Comparison of ENCODE assay signal across 7 mouse cellular contexts in the genomic region with DNA sequence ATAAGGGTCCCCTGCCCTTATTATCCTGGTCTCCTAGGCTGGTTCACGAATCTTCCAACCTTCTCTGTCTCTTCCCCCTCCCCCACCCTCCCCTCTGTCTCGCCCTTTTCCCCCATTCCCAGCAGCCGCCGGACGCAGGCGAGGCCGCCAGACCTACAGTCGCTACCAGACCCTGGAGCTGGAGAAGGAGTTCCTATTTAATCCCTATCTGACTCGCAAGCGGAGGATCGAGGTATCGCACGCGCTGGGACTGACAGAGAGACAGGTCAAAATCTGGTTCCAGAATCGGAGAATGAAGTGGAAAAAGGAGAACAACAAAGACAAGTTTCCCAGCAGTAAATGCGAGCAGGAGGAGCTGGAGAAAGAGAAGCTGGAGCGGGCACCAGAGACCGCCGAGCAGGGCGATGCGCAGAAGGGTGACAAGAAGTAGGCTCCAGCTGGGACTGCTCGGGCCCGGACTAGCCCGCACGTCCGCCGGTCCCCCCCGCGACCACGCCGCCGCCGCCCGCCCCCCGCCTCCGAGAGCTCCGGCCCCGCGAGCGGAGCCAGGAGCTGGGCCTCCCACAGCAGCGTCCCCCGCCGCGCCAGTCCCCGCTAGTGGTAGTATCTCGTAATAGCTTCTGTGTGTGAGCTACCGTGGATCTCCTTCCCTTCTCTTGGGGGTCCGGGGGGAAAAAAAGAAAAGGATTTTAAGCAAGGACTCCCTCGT. TPM values are rescaled to one million over a fixed set of nuclear protein-coding genes. Genes with fewer than 3 reads are reported as not detected.
DNase-seq lines count a peak whose midpoint lies in the region; ATAC-seq lines count a peak whose summit lies in the region.

No protein-coding gene starts in this region.

- peaks cover 96% of the 10 kb centered on the region for H3K27me3 ChIP-seq in forebrain, embryonic 15.5 days
- H3K27me3 ChIP-seq in midbrain, embryonic 14.5 days (ENCODE audit: control insufficient read depth, insufficient read depth, low read length), result peaks cover 99% of the 10 kb centered on the region

- no peak overlapping the region for H3K9ac ChIP-seq in forebrain, embryonic 15.5 days (replicated peaks)
- no peak overlapping the region for H3K9ac ChIP-seq in midbrain, embryonic 14.5 days (replicated peaks; ENCODE audit: low read length)

- H3K4me2 ChIP-seq in forebrain, embryonic 15.5 days (replicated peaks), result peak overlapping the region; percentile 41
- H3K4me2 ChIP-seq in midbrain, embryonic 14.5 days (ENCODE audit: low read length), result peak overlapping the region; percentile 40

- H3K36me3 ChIP-seq in forebrain, embryonic 15.5 days, result no peaks in the 10 kb centered on the region
- no peaks in the 10 kb centered on the region for H3K36me3 ChIP-seq in midbrain, embryonic 14.5 days (ENCODE audit: control insufficient read depth, insufficient read depth, low read length)

- H3K4me1 ChIP-seq in forebrain, embryonic 15.5 days, result peaks cover 13% of the 10 kb centered on the region
- H3K4me1 ChIP-seq in midbrain, embryonic 14.5 days (ENCODE audit: control insufficient read depth, insufficient read depth, low read length), result 0 out of 2 replicates have a peak, but pooled peaks cover 2% of the 10 kb centered on the region

- no peak for ATAC-seq in forebrain, embryonic 15.5 days (replicated peaks)
- ATAC-seq in midbrain, embryonic 14.5 days (ENCODE audit: low FRiP score, low TSS enrichment), result no peak
- ATAC-seq in monocyte, adult 5-6 weeks (replicated peaks; ENCODE audit: insufficient number of reproducible peaks, low FRiP score, low TSS enrichment, poor library complexity, severe bottlenecking), result no peak

- H3K9me3 ChIP-seq in forebrain, embryonic 15.5 days, result no peaks in the 10 kb centered on the region
- no peaks in the 10 kb centered on the region for H3K9me3 ChIP-seq in midbrain, embryonic 14.5 days (ENCODE audit: control insufficient read depth, low read length)

- peak overlapping the region; percentile 24 for H3K4me3 ChIP-seq in forebrain, embryonic 15.5 days
- H3K4me3 ChIP-seq in midbrain, embryonic 14.5 days (replicated peaks; ENCODE audit: low read depth, low read length), result peak overlapping the region; percentile 12; the same call in 1 of the 2 replicates

- DNase-seq in A20 (ENCODE audit: low read depth, low spot score), result peak; percentile 78
- DNase-seq in CD4-positive helper T cell, adult 2 months (ENCODE audit: low read depth, low spot score), result peak; percentile 53
- DNase-seq in kidney, postnatal 10 days, result peak; percentile 85
- DNase-seq in midbrain, embryonic 14.5 days, result peak; percentile 68
- no peak for DNase-seq in embryo, embryonic 9.5 days (ENCODE audit: extremely low spot score)

- under 1% methylated on average over 48 of the region's 49 CpGs for WGBS in forebrain, embryonic 15.5 days
- WGBS in midbrain, embryonic 14.5 days, result under 1% methylated on average over 49 of the region's 49 CpGs

- no peak overlapping the region for H3K27ac ChIP-seq in forebrain, embryonic 15.5 days (replicated peaks)
- no peak overlapping the region for H3K27ac ChIP-seq in midbrain, embryonic 14.5 days (replicated peaks; ENCODE audit: low read depth, low read length)

RNA-seq across cellular contexts. Expression of a gene that starts 2.2 kb away (rescaled TPM):
- not detected in 2 replicates for polyA plus RNA-seq in forebrain, embryonic 15.5 days (2015; fragmentation: Nextera tagmentation; extraction: Ambion mirVana)
- polyA plus RNA-seq in midbrain, embryonic 14.5 days (2014; fragmentation: Nextera tagmentation; extraction: Ambion mirVana), result not detected in 2 replicates
- total RNA-seq in monocyte, adult 5-6 weeks (2017), result not detected in 3 replicates

RNA-seq across cellular contexts. Expression of a gene that starts 2.5 kb away (rescaled TPM):
- not detected in 2 replicates for polyA plus RNA-seq in forebrain, embryonic 15.5 days (2015; fragmentation: Nextera tagmentation; extraction: Ambion mirVana)
- not detected in 2 replicates for polyA plus RNA-seq in midbrain, embryonic 14.5 days (2014; fragmentation: Nextera tagmentation; extraction: Ambion mirVana)
- not detected in 3 replicates for total RNA-seq in monocyte, adult 5-6 weeks (2017)

RNA-seq across cellular contexts. Expression of a gene that starts 8.1 kb away (rescaled TPM):
- not detected in 2 replicates for polyA plus RNA-seq in forebrain, embryonic 15.5 days (2015; fragmentation: Nextera tagmentation; extraction: Ambion mirVana)
- polyA plus RNA-seq in midbrain, embryonic 14.5 days (2014; fragmentation: Nextera tagmentation; extraction: Ambion mirVana), result not detected in 2 replicates
- not detected in 3 replicates for total RNA-seq in monocyte, adult 5-6 weeks (2017)

RNA-seq across cellular contexts. Expression of a gene that starts 12.9 kb away (rescaled TPM):
- not detected in 2 replicates for polyA plus RNA-seq in forebrain, embryonic 15.5 days (2015; fragmentation: Nextera tagmentation; extraction: Ambion mirVana)
- not detected in 2 replicates for polyA plus RNA-seq in midbrain, embryonic 14.5 days (2014; fragmentation: Nextera tagmentation; extraction: Ambion mirVana)
- not detected in 3 replicates for total RNA-seq in monocyte, adult 5-6 weeks (2017)

RNA-seq across cellular contexts. Expression of a gene that starts 18.9 kb away (rescaled TPM):
- not detected in 2 replicates for polyA plus RNA-seq in forebrain, embryonic 15.5 days (2015; fragmentation: Nextera tagmentation; extraction: Ambion mirVana)
- not detected in 2 replicates for polyA plus RNA-seq in midbrain, embryonic 14.5 days (2014; fragmentation: Nextera tagmentation; extraction: Ambion mirVana)
- total RNA-seq in monocyte, adult 5-6 weeks (2017), result not detected in 3 replicates
